Mouse (Mus musculus): ENCODE data around the gene Ypel4.
"Not testable (repeated sequence)": the region's sequence is repeated elsewhere in the genome, so short reads cannot be mapped to it uniquely, and the experiment has no call there.

Ypel4 gene

GRCm38 (mm10) chr2:84728191-84728590 lies 5.7 kb upstream of the Ypel4 start:
- DNase-seq: not testable (repeated sequence)

DNA sequence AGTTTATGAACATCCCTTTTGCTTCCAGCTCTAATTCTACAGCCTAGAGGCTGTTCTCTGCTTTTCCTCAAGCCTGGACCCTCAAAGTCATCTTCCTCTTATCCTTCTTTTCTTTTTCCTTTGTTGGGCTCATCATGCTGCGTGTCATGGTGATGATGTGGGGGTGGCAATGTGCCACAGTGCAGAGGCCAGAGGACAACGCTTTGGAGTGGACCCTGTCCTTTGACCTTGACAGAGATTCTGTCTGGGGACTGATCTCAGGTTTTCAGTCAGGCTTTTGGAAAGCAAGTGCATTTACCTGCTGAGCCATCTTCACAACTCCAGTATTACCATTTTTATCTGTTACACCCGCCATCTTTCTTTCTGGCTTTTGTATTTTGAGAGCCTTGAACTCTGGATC lies 2.7 kb upstream of the Ypel4 start:
- no peak for DNase-seq

- DNase-seq: no peak
These were observed 1.5 kb upstream of the Ypel4 start for GRCm38 (mm10) chr2:84732394-84732793.

DNA sequence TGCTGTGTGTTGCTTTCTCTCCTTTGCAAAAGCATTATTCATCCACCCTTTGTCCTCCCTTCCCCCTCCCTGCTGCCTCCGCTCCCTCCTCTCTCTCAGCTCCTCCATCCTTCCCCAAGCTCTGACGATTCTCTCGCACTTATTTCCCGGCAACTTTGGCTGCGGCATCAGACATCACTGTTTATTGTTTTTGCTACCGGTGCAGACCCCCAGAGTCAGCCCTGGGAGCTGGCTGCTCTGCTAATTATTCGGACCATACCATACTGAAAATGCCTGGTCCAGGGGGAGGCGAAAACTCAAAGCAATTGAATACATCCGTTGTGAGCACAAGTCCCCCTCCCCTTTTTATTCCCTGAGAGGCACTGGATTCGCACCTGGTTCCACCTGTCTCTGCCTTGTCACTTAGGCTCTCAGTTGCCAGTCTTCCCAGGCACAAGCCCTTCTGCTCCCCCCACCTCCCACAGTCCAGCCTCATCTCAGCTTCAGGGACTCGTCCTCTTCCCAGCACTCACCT lies 550 bp downstream of the Ypel4 start:
- DNase-seq: no peak

GRCm38 (mm10) chr2:84734919-84735318 lies 1.1 kb downstream of the Ypel4 start:
- no peak for DNase-seq

- DNase-seq: no peak
These were observed 1.6 kb downstream of the Ypel4 start for GRCm38 (mm10) chr2:84735346-84735920.

- no peak for DNase-seq
These were observed 2.7 kb downstream of the Ypel4 start for GRCm38 (mm10) chr2:84736312-84737161.

- no peak for DNase-seq
These were observed 3.6 kb downstream of the Ypel4 start for GRCm38 (mm10) chr2:84737451-84737925.

DNA sequence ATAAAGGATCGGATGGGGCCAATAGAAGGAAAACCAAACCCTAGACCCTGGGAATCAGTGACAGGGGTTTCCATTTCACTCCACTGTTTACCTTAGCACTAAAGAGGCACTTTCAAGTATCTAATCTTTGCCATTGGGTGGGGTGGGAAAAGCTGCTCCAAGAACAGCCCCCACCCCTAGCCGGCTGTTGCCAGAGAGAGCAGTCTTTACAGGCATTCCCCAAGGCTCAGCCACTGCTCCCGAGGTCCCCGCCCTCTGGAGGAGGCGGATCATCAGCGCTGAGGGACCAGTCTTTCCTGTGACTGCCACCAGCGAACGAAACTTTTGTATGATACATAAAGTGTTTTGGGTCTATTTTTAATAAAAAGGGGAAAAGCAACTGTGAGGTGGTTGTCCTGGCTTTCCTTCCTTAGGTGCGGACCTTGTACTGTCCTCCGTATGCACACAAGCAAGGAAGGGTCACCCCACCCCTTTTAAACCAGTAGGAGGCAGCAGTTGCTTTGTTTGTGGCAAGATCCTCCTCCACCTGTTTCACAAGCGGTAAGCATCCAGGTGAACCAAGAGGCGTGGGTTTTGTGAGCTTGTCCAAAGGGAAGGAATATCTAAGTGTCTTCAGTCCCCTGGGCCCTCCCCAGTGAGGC lies 4.5 kb downstream of the Ypel4 start:
- no peak for DNase-seq

DNA sequence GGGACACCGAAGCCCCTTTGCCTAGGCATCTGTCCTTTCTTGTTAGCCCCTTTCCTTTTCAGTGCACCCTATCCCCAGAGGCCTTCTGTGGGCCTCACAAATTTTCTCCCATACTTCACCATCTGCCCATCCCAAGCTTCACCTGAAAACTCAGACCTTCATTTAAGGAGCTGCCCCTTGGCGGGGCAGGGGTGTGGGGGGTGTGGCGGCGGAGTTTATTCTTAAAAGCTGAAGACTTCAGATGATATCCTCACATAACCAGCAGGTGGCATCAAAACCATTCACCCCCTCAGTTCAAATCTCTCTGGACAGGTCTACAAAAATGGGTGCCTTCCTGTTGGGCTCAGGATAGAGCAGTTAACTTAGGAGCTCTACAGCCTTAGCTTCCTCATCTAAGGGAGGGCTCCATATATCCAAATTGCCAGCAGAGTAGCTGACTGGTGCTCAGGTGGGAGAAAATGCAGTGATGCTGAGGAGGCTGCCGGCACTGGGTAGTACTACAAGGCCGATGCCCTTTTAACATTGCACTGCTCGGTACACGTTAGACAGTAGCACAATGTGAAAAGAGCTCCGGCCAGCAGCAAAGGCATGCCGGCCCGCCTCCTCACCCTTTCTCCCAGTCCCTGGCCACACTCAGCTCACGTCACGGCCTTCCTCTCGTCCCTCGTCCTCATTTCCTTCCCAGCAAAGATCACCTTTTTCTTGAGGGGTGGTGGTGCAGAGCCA lies 6.9 kb downstream of the Ypel4 start:
- no peak for DNase-seq

- DNase-seq: no peak
These were observed 8.1 kb downstream of the Ypel4 start for GRCm38 (mm10) chr2:84741841-84742450.

- no peak for DNase-seq
These were observed 8.8 kb downstream of the Ypel4 start for GRCm38 (mm10) chr2:84742451-84743283.

DNA sequence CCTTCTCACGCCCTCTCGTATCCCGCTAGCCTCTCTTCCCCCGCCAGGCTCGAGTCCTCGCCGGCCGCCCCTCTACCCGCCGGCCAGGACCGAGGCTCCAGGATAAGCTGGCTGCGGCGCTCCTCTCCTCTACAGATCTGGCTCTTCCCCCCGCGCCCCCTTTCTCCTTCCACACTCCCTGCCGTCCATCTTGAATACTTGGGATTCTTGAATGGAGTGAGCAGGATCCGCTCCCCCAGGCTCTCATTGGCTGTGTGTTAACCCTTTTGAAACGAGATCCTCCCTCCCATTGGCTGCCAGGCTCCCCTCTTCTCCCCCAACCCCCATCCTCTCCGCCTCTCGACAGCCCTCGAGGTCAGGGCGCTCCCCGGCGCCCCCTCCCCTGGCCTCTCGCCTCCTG lies 9.7 kb downstream of the Ypel4 start, which contains the start of gene Gm19426:
Gene Gm19426 (minus strand): TSS at position 95 of the 400 bp plus-strand sequence.
- peak; percentile 71 for DNase-seq

DNA sequence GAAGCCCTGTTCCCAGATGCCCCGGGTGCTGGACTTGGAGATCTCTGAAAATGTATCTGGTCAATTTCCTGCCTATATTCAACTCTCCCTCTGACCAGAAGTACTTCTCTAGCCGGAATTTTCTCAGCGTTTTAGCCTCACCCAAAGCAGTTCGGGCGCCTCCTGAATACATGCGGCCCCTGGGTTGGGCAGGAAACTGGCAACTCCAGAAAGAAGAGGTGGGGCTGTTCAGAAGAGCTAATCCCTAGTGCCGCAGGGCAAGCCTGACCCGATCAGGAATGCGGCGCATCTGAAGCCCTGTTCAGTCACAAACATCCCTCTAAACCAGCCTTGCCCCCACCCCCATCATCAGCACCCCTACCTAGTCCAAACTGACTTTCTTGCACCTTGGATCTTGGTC lies 10.3 kb downstream of the Ypel4 start:
- no peak for DNase-seq

DNA sequence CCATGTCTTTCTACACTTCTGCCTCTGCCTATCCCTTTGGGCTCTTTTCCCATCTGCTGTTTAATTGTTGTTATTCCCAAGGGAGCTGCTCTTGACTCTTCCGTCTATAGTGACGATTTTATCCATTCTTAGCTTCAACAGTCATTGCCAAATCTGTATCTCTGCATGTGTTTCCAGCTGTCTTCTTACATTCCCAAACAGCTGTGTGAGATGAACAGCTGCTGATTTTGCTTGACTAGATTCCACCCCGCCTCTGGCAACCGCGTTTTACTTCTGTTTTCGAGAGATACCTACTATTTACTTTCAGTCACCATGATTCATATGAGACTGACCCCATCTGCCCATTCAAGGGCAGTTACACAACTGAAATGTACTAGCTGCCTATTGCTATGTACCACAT lies 16.3 kb downstream of the Ypel4 start:
- DNase-seq: no peak

DNA sequence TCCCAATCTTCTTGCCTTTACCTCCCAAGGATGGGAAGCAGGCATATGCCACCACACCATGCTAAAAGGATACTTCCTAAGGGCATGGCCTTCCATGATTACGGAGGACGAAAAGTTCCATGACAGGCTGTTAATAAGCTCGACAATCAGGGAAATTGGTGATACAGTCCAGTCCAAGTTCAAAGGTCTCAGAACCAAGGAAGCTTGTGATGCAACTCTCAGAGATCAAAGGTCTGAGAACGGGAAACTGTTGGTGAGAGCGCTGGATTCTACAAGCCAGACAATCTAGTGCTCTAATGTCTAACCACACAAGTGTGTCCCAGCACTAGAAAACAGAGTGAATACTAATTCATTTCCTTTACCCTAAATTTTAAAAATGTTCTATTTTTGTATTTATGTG lies 22.4 kb downstream of the Ypel4 start:
- no peak for DNase-seq

- no peak for DNase-seq
These were observed 23.3 kb downstream of the Ypel4 start for GRCm38 (mm10) chr2:84757026-84757682.

DNA sequence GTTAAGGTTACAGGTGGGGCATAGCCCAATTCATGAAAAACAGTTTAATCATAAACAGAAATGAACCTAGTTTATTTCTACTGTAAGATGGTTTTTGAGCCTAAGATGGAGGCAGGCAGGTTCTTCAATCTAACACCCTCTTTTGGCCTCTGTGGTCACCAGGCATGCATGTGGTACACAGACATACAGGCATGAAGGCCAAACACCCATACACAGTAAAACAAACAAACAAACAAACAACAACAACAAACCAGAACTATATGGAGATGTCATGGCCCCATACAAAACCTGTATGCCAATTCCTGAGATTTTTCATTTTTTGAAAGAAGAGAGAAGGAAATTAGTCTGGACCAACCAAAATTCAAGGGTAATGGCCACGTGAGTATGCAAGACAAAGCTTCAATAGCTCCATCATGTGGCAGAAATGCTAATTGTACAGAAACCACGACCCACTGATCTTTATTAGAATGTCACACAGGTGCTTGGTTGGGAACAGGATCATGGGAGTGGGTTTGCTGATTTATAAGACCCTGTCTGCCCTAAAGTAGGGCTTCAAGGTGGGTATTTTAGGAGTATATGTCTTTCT lies 24.8 kb downstream of the Ypel4 start:
- peak; percentile 39 for DNase-seq

DNA sequence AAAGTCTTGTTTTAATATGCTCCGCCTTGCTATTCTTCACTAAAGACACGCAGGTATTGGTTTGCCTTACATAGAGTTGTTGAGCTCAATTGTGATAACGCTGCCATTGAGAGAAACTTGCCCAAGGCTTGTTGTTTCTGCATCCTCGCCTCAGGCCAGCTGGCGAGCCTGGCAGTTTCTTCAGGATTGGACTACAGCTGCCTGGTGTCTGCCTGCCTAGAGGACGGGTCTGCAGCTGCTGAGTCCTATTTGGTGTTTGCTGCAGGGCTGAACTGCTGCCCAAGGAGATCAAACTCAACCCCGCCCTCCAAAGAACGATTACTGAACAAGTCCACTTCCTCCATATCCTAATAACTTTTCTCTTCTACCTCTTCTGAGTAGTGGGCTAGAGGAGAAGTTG lies 26.9 kb downstream of the Ypel4 start:
- no peak for DNase-seq

- no peak for DNase-seq
These were observed 27.5 kb downstream of the Ypel4 start for GRCm38 (mm10) chr2:84761309-84761708.

- no peak for DNase-seq
These were observed 28.0 kb downstream of the Ypel4 start for GRCm38 (mm10) chr2:84761840-84762239.
